Comparison of ENCODE assay signal across 8 mouse cellular contexts in the genomic region with DNA sequence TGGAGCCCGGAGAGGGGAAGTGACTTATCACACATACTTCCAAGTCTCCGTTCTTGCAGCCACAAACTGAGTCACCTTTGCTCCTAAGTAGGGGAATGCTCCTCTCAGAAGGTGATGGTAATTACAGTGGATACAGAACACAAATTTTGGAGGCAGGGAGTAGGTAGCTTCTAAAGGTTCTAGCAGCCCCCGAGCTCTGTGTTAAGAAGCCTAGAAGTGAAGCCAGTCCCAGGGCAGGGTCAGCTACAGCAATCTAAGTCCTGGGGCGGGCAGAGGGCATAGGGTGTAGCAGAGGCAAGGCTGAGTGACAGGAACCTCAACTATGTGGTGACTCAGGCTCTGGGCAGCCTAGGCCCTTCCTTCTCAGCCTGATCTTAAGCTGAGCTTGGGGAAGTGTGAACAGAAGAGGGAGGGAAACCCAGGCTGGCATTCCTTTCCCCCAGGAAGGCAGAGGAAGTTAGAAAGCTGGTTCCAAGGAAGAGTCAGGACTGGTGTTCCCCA. TPM values are rescaled to one million over a fixed set of nuclear protein-coding genes. Genes with fewer than 3 reads are reported as not detected.
DNase-seq lines count a peak whose midpoint lies in the region; ATAC-seq lines count a peak whose summit lies in the region.

No protein-coding gene starts in this region.

- no peak overlapping the region for H3K4me3 ChIP-seq in forebrain, embryonic 13.5 days

- H3K36me3 ChIP-seq in forebrain, embryonic 13.5 days (ENCODE audit: poor library complexity, severe bottlenecking): peaks cover 32% of the 10 kb centered on the region

- H3K27me3 ChIP-seq in forebrain, embryonic 13.5 days: peaks cover 9% of the 10 kb centered on the region

- no peak overlapping the region for H3K4me2 ChIP-seq in forebrain, embryonic 13.5 days

- peak; percentile 80 for DNase-seq in adrenal gland, adult 2 months
- no peak for DNase-seq in adrenal gland, adult 18-20 months (ENCODE audit: low spot score in 2 of 2)
- peak; percentile 89 for DNase-seq in 416B (ENCODE audit: low read depth)
- DNase-seq in lung, adult 18-20 months: peak; percentile 79 to 81
- no peak for DNase-seq in thymus, postnatal 10 days (ENCODE audit: low spot score in 2 of 2)
- DNase-seq in left cerebral cortex, adult 8-10 months (ENCODE audit: low spot score in 2 of 2): no peak
- DNase-seq in cerebellum, adult 18-20 months: no peak

- no peak for ATAC-seq in forebrain, embryonic 13.5 days

- peak overlapping the region; percentile 64 for H3K27ac ChIP-seq in forebrain, embryonic 13.5 days

- H3K9ac ChIP-seq in forebrain, embryonic 13.5 days: peak overlapping the region; percentile 34

- WGBS in forebrain, embryonic 13.5 days: 62% methylated on average over 4 of the region's 4 CpGs

- peaks cover 63% of the 10 kb centered on the region for H3K4me1 ChIP-seq in forebrain, embryonic 13.5 days

- no peaks in the 10 kb centered on the region for H3K9me3 ChIP-seq in forebrain, embryonic 13.5 days (replicated peaks)

RNA-seq across cellular contexts. Expression of a gene that starts 5.9 kb away (rescaled TPM):
- 100 to 1,000 TPM in 1 of 2 experiments, 10 to 100 TPM in 1; 91.1 to 152 TPM for total RNA-seq in adrenal gland, adult 2 months (2021)
- polyA plus RNA-seq in adrenal gland, adult 2 months (2012; rRNA removed): 5.4 and 7.4 TPM in 2 replicates
- total RNA-seq in adrenal gland, adult 18-20 months (2021): 100 to 1,000 TPM in 1 of 2 experiments, 10 to 100 TPM in 1; 88.9 to 162 TPM
- 2.8 and 3.0 TPM in 2 replicates for polyA plus RNA-seq in forebrain, embryonic 13.5 days (2015; fragmentation: Nextera tagmentation; extraction: Ambion mirVana)
- 10 to 100 TPM; 24.9 to 29.0 (median 27.5) TPM for total RNA-seq in left cerebral cortex, adult 8-10 months (2022)

RNA-seq across cellular contexts. Expression of a gene that starts 16.4 kb away (rescaled TPM):
- total RNA-seq in adrenal gland, adult 2 months (2021): 100 to 1,000 TPM; 331 to 355 TPM
- 63.8 and 90.8 TPM in 2 replicates for polyA plus RNA-seq in adrenal gland, adult 2 months (2012; rRNA removed)
- 100 to 1,000 TPM; 334 to 342 TPM for total RNA-seq in adrenal gland, adult 18-20 months (2021)
- 369 and 373 TPM in 2 replicates for polyA plus RNA-seq in forebrain, embryonic 13.5 days (2015; fragmentation: Nextera tagmentation; extraction: Ambion mirVana)
- 100 to 1,000 TPM; 224 to 271 (median 243) TPM for total RNA-seq in left cerebral cortex, adult 8-10 months (2022)

RNA-seq across cellular contexts. Expression of a gene that starts 29.6 kb away (rescaled TPM):
- 10 to 100 TPM; 19.6 to 23.9 TPM for total RNA-seq in adrenal gland, adult 2 months (2021)
- polyA plus RNA-seq in adrenal gland, adult 2 months (2012; rRNA removed): 16.3 and 22.4 TPM in 2 replicates
- 10 to 100 TPM; 23.1 to 26.1 TPM for total RNA-seq in adrenal gland, adult 18-20 months (2021)
- polyA plus RNA-seq in forebrain, embryonic 13.5 days (2015; fragmentation: Nextera tagmentation; extraction: Ambion mirVana): 35.3 and 36.7 TPM in 2 replicates
- total RNA-seq in left cerebral cortex, adult 8-10 months (2022): 10 to 100 TPM; 20.5 to 26.0 (median 22.1) TPM

RNA-seq across cellular contexts. Expression of a gene that starts 41.5 kb away (rescaled TPM):
- total RNA-seq in adrenal gland, adult 2 months (2021): 10 to 100 TPM; 81.8 to 86.1 TPM
- polyA plus RNA-seq in adrenal gland, adult 2 months (2012; rRNA removed): 15.9 and 20.6 TPM in 2 replicates
- 10 to 100 TPM; 81.1 to 89.8 TPM for total RNA-seq in adrenal gland, adult 18-20 months (2021)
- 178 and 180 TPM in 2 replicates for polyA plus RNA-seq in forebrain, embryonic 13.5 days (2015; fragmentation: Nextera tagmentation; extraction: Ambion mirVana)
- 10 to 100 TPM; 46.8 to 53.8 (median 50.4) TPM for total RNA-seq in left cerebral cortex, adult 8-10 months (2022)

RNA-seq across cellular contexts. Expression of a gene that starts 53.8 kb away (rescaled TPM):
- total RNA-seq in adrenal gland, adult 2 months (2021): 10 to 100 TPM; 39.7 to 51.0 TPM
- polyA plus RNA-seq in adrenal gland, adult 2 months (2012; rRNA removed): 70.6 and 80.7 TPM in 2 replicates
- 10 to 100 TPM; 41.5 to 59.5 TPM for total RNA-seq in adrenal gland, adult 18-20 months (2021)
- 8.9 and 9.6 TPM in 2 replicates for polyA plus RNA-seq in forebrain, embryonic 13.5 days (2015; fragmentation: Nextera tagmentation; extraction: Ambion mirVana)
- total RNA-seq in left cerebral cortex, adult 8-10 months (2022): 10 to 100 TPM; 12.6 to 15.3 (median 13.8) TPM

Comparison
In these comparisons a context has a peak if more than half of its experiments do, and no peak if none do; other contexts are left out.
1. DNase-seq: peak in adrenal gland, adult 2 months (single experiment), 416B (single experiment) and lung, adult 18-20 months (2 of 2); none in adrenal gland, adult 18-20 months (0 of 2), thymus, postnatal 10 days (0 of 2), left cerebral cortex, adult 8-10 months (0 of 2) and cerebellum, adult 18-20 months (0 of 2).